Mouse (Mus musculus) kidney, adult 11 months (tissue): ENCODE results near the gene Ccdc190.
A peak's percentile ranks its signal among the peaks of the same experiment; 100 is the strongest.

Source experiments
- DNase-seq: peaks from one replicate; pipeline ENCODE4 v3.0.0; 2022

Ccdc190 gene

GRCm38 (mm10) chr1:169928454-169928971 is at the start of gene Ccdc190:
Gene Ccdc190 (plus strand): TSS chr1:169928648.
- peak; percentile 11 for DNase-seq

DNA sequence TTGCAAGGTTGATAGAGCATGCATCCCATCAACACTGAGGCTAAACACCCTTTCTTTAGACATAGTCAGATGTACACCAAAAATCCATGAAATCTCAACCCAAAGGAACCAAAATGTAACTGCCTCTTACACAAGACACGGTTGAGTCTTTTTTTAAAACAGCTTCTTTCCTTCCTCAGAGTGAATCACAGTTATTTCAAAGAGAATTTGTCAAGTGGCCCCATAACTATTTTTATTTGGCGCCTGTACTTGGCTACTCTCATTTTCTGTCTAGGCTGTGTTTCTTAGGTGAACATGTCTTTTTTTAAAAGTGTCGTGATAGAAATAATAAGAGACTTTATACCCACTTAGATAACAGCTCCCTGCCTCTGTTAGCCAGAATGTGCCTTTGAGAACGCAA is 49.4 kb upstream of the Ccdc190 start:
- no peak for DNase-seq

DNA sequence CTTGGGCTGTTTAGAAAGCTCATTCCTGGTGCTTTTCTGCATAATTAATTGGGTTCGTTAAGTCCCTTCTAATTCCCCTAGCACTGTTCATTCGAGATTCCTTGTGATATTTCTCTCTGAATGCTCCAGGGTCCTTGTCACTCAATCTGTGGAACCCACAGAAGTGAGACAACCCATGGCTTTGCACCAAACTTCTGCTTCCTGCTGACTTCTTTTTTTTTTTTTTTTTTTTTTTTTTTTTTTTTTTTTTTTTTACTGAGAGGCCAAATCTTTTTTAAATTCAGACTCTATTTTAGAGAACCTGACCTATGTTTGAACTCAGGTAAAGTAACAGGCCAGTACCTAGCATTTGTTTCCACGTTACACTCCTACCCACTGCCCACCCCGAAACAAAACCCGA is 48.3 kb upstream of the Ccdc190 start:
- DNase-seq = no peak

DNA sequence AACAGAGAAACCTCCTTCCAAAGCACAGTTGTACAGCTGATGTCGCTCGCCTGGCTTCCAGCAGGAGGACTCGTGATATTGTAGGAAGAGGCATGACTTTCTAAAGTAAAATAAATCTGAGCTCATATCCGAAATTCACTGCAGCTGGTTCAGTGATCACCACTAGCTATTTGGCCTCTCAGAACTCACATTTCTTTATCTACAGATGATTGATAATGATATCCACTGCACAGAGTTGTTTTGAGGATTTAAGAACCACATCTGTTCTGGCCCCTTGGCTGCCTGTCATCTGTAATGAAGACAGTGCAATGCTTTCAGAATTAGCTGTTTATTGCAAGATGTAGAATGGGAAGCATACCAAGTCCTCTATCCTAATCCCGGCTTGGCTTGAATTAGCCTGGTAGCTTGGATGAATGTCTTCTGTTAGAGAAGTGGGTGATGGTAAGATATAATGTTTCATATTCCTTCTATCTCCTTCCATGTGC is 45.3 kb upstream of the Ccdc190 start:
- no peak for DNase-seq

- no peak for DNase-seq
Observed at GRCm38 (mm10) chr1:169889250-169889649, 39.2 kb upstream of the Ccdc190 start.

- DNase-seq = no peak
Observed at GRCm38 (mm10) chr1:169893976-169894375, 34.5 kb upstream of the Ccdc190 start.

- no peak for DNase-seq
Observed at GRCm38 (mm10) chr1:169895686-169896085, 32.8 kb upstream of the Ccdc190 start.

GRCm38 (mm10) chr1:169897916-169898315 is 30.5 kb upstream of the Ccdc190 start:
- DNase-seq = no peak

DNA sequence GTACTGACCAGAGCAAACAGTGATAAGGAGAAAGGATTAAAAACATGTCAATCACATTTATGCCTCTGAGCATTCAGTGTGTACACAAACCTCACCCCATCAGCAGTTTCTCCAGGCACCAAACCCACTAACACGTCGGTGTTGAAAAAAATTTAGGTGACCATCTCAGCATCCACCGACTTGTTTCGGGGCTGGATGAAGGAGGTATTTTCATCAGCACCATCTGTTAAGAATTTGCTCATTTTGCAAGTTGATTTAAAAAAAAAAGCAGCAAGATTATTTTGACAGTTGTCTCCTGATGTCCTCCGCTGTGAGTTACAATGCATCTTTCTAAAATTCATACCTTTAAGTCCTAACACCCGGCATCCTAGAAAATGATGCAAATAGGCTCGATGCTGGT is 29.8 kb upstream of the Ccdc190 start:
- DNase-seq = no peak

- DNase-seq = no peak
Observed at GRCm38 (mm10) chr1:169900771-169901336, 27.6 kb upstream of the Ccdc190 start.

DNA sequence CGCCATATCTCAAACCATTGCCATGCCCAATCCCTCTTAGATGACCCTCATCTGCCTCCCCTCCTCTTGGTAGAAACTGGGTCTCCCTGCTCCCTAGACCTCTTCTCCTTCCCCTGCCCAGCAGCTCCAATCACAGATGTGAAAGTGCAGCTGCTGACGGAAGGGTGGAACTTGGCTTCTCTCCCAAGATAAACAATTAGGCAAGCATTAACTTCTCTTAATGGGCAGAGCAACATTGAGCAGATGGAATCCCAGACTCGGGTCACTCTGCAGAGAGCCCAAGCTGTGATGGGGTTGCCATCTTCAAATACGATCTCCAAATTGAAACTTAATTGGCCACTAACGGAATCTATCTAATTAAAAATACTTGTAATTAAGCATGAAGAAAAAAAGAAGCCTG is 19.3 kb upstream of the Ccdc190 start:
- DNase-seq = no peak

- no peak for DNase-seq
Observed at GRCm38 (mm10) chr1:169909659-169910058, 18.8 kb upstream of the Ccdc190 start.

DNA sequence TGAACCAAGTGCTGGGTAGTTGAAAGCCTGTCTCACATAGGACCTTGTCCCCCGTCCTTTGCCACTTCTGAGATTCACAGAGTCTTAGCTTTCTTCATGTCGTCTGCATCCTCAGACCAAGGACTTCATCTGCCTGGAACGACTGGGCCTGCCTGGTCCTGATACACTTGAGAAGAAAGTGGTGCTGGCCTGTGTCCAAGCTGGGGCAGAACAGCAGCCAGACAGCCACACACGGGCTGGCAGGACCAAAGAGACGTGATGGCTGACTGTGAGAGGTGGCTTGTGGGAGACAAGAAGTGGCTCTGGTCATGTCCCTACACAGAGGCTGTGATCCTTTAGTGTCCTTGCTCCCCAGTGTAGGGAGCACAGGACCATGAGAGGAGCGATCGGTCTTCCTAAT is 17.7 kb upstream of the Ccdc190 start:
- no peak for DNase-seq

DNA sequence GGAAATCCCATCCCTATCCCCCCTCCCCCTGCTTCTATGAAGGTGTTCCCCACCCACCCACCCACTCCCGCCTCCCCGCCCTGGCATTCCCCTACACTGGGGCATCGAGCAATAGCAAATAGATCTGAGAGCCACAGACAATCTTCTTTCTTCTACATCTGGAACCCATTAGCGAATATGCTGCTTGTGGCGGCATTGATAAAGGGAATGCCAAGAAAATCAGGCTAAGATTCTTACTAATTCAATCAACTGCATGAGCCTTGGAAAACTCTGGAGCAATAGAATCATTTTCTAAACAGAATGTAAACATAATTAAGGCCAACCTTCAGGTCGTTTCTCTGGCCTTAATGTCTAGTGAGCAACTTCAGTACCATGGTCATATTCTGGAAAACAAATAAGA is 16.9 kb upstream of the Ccdc190 start:
- DNase-seq = no peak

GRCm38 (mm10) chr1:169916659-169917058 is 11.8 kb upstream of the Ccdc190 start:
- no peak for DNase-seq

GRCm38 (mm10) chr1:169917115-169917796 is 11.2 kb upstream of the Ccdc190 start:
- no peak for DNase-seq

- peak; percentile 19 for DNase-seq
Observed at GRCm38 (mm10) chr1:169917998-169918397, 10.4 kb upstream of the Ccdc190 start.

GRCm38 (mm10) chr1:169919211-169919610 is 9.2 kb upstream of the Ccdc190 start:
- peak; percentile 54 for DNase-seq

DNA sequence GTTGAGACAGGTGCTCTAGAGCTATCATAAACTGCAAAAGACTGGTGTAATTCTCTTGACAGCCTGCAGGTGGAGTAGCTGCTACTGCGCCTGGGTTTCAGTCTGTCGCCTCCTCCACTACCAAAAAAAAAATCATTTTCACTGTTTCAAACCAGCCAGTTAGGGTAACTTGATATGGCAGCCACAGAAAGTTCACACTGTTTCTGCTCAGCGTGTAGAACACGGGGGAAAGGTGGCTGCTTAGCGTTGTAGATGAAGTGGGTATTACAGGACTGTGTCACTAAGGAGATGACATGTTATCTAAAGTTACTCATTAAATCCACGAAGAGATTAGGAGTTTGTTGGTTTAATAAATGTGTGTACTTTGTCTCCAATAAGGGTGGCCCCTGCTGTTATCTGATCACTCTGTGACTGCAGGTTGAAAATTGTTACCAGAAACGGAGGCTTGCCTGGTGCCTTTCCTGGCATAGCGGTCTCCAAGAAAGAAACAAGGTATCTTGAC is 6.7 kb upstream of the Ccdc190 start:
- DNase-seq = no peak

DNA sequence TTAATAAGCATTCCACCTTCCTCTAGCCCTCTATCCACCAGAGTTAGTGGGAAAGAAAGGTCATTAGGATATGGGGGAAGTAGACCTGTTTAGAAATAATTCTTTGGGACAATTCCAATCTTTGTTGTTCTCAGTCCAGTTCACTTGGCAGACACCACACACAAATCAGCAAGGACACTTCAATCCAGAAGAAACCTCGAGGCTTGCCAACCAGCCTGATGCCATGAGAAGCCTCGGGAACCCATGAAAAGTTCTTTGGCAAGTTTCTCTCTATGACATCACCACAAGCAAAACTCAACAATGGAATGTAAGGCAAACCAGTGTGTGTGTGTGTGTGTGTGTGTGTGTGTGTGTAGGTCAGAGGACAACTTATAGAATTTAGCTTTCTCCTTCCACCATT is 3.9 kb upstream of the Ccdc190 start:
- DNase-seq = no peak

GRCm38 (mm10) chr1:169927753-169928369 is 587 bp upstream of the Ccdc190 start:
- no peak for DNase-seq

GRCm38 (mm10) chr1:169931698-169932097 is 3.2 kb downstream of the Ccdc190 start:
- no peak for DNase-seq

DNA sequence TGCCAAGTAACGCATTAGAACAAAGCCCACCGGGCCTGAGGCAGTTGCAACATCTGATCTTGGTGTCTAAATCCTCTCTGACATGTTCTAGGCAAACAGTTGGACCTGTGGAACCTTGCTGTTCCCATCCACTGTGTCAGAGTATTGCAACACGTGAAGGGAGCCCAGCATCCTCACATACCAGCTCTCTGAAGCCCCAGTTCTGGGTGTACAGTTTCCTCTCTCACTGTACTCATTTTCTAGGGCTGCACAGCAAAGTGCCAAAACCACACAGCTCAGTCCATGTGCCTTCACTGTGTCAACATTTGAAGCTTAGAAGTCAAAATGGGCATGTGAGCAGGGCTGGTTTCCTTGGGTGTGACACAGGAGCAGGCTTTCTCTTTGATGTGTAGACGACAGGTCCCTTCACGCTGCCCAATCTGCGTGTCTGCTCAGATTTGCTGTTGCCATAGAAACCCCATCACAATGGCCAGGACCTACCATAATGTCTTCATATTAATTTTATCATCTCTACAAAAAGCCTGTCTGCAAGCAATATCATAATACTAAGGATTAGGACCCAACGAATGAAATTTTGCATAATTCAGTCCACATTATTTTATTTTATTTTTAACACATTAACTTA is 3.8 kb downstream of the Ccdc190 start:
- DNase-seq = no peak
